Mouse (Mus musculus) liver, embryonic 16.5 days (tissue): ENCODE measurements around the gene Kcnk10. TPM values are rescaled to one million over a fixed set of nuclear protein-coding genes. Genes with fewer than 3 reads are reported as not detected.

Experiments used
- ATAC-seq: fragments of 200-750 bp; cut with Nextera tagmentation; 2 replicates; pipeline ENCODE4 v1.8.0; 2017; ENCODE audit warnings: low read depth, mild to moderate bottlenecking, moderate number of reproducible peaks, moderate library complexity
- H3K27ac ChIP-seq: fragments of 300-500 bp; sonication (generic); 2 replicates; pipeline ENCODE4 v1.5.1; 2014; ENCODE audit warnings: mild to moderate bottlenecking, low read length
- H3K27me3 ChIP-seq: fragments of 300-500 bp; sonication (generic); 2 replicates; pipeline ENCODE4 v1.6.1; 2014; ENCODE audit warnings: low read depth, low read length, mixed read lengths; ENCODE audit not compliant: control insufficient read depth, insufficient read depth
- H3K36me3 ChIP-seq: fragments of 300-500 bp; sonication (generic); 2 replicates; pipeline ENCODE4 v1.6.1; 2014; ENCODE audit warnings: mild to moderate bottlenecking; ENCODE audit not compliant: control insufficient read depth, insufficient read depth
- H3K4me1 ChIP-seq: fragments of 300-500 bp; sonication (generic); 2 replicates; pipeline ENCODE4 v1.6.1; 2014; ENCODE audit warnings: low read depth, low read length, mixed read lengths; ENCODE audit not compliant: control insufficient read depth
- H3K4me2 ChIP-seq: fragments of 300-500 bp; sonication (generic); 2 replicates; pipeline ENCODE4 v1.6.1; 2014; ENCODE audit warnings: low read depth, low read length, mixed read lengths
- H3K4me3 ChIP-seq: fragments of 300-500 bp; sonication (generic); 2 replicates; pipeline ENCODE4 v1.5.1; 2014; ENCODE audit warnings: low read depth, mild to moderate bottlenecking, low read length
- H3K9ac ChIP-seq: fragments of 300-500 bp; sonication (generic); 2 replicates; pipeline ENCODE4 v1.6.1; 2014; ENCODE audit warnings: low read depth, low read length
- H3K9me3 ChIP-seq: fragments of 300-500 bp; sonication (generic); replicated peaks from 2 replicates; pipeline ENCODE4 v1.6.1; 2016; ENCODE audit warnings: low read length; ENCODE audit not compliant: control insufficient read depth
- WGBS: fragments of 180-500 bp; shearing (Covaris S2); extraction: QIAGEN DNeasy Blood & Tissue Kit; methylation state at CpG from one replicate; pipeline ENCODE4 v1.1.7; 2014; ENCODE audit not compliant: insufficient replicate concordance; 5-methylcytosine and 5-hydroxymethylcytosine counted together
- polyA plus RNA-seq: library from polyadenylated mRNA; unstranded; fragments of >200 nt; fragmentation: Nextera tagmentation; extraction: Ambion mirVana; gene quantifications from 2 replicates; pipeline ENCODE4 v1.2.1, GENCODE M21; 2015

Gene Kcnk10
- polyA plus RNA-seq, 1 experiment from 2014 or later: not detected

DNA sequence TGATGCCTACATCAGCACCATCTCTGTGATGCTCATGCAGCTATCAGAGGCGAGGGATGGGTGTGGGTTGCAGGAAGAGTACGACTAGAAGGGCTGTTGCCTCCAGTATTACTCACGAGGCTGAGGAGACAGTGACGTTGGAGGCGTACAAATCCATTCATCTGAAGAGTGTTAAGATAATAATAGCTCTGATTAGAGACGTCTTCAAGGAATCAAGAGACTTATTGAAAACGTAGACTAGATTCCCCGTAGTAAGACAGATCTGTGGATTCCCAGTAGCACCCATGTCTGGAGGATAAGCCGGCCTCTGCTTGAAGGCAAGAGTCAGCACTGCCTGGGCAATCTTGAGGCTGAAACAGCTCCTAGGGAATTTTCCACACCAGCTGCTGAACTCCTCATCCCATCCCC is 42.6 kb downstream of the Kcnk10 start:
- Histone ChIP-seq H3K9ac (no peak overlapping the region), H3K4me3 (no peak overlapping the region), H3K4me2 (no peak overlapping the region), H3K4me1 (no peaks in the 10 kb centered on the region), H3K27ac (no peak overlapping the region), H3K36me3 (no peaks in the 10 kb centered on the region), H3K9me3 (no peaks in the 10 kb centered on the region), H3K27me3 (no peaks in the 10 kb centered on the region)
- no peak for ATAC-seq
- 65% methylated on average over 9 of the region's 9 CpGs for WGBS

DNA sequence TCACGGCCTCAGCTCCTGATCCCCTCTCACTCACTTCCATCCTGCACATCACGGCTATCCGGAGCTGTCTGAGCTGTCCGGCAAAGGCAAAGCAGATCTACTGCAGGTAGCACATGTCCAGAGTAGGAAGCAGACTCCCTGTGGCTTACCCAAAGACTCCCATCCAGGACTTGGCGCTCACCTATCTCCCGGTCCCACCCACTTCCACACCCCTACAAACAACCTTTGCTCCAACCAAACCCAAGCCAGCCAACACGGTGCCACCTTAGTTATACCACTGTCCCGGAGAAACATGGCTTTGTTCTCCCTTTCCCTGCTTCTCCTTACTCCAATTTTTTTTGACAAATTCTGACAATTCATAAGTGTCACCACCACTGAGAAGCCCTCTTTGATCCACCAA is 49.5 kb downstream of the Kcnk10 start:
- no peak for ATAC-seq
- H3K36me3 ChIP-seq: no peaks in the 10 kb centered on the region
- no peak overlapping the region for H3K9ac ChIP-seq
- H3K4me1 ChIP-seq: no peaks in the 10 kb centered on the region
- H3K27ac ChIP-seq: no peak overlapping the region
- H3K4me2 ChIP-seq: no peak overlapping the region
- H3K27me3 ChIP-seq: no peaks in the 10 kb centered on the region
- no peak overlapping the region for H3K4me3 ChIP-seq
- 70% methylated on average over 8 of the region's 8 CpGs for WGBS
- H3K9me3 ChIP-seq: no peaks in the 10 kb centered on the region

DNA sequence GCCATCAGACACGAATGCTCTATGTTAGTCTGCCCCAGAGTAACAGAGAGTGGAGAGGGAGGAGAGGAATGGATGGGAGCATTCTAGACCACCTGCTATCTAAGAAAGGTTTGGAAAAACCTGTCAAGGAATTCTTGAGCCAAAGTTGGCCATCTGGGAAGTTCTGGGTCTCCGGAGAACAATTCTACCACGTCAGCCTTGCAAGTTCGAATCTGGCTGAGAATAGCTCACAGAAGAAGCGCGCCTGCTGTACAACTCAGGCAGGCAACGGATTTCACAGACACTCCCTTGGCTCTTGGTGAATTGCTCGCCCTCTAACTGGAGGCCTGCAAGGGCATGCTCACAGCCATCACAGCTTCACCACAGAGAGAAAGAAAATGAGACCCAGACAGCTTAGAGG is 52.7 kb downstream of the Kcnk10 start:
- no peaks in the 10 kb centered on the region for H3K4me1 ChIP-seq
- no peaks in the 10 kb centered on the region for H3K27me3 ChIP-seq
- no peak overlapping the region for H3K4me3 ChIP-seq
- no peaks in the 10 kb centered on the region for H3K9me3 ChIP-seq
- WGBS: 67% methylated on average over 8 of the region's 8 CpGs
- H3K36me3 ChIP-seq: no peaks in the 10 kb centered on the region
- no peak overlapping the region for H3K4me2 ChIP-seq
- no peak for ATAC-seq
- H3K9ac ChIP-seq: no peak overlapping the region
- H3K27ac ChIP-seq: no peak overlapping the region

DNA sequence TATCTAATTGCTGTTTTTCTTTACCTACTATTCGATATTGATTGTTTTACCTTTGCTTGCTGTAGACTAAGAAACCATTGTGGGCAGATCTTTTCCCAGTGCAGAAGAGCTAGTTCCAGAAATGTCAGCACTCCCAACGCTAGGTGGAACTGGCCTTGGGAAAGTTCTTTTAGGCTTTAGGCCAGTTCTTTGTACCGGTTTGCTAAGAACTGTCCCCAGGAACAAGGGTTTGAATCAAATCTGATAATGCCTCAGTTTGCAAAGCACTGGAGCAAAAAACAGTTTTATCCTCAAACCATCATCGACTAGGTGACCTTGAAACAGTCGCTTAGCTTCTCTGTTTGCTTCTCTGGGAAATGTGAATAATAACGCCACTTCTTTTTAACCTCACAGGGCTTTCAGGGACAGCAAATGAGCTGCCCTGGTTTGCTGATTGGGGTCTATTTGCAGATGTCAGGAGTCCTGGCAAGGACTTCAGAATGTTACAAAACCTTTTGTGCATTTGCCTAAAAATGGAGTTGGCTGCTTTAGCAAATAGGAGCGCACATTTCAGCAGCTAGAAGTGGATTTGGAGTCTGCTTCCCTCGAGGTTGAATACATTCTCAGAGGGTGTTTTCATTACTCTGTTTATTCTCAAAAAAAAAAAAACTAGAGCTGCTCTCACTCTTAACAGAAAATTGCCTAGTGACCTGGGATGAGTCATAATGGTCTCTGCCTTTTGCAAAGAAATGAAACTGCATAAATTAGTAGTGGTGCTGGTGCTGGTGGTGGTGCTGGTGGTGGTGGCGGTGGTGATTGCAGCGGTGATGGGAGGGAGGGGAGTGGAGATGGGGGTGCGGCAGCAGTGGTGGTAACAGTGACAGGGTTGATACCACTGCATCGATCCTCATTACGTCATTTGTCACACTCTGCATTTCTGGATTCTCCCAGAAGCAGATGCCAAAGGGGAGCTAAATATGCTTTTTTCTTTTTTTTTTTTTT is 53.5 kb downstream of the Kcnk10 start:
- no peak for ATAC-seq
- no peaks in the 10 kb centered on the region for H3K4me1 ChIP-seq
- H3K27ac ChIP-seq: no peak overlapping the region
- H3K4me3 ChIP-seq: no peak overlapping the region
- H3K4me2 ChIP-seq: no peak overlapping the region
- H3K9ac ChIP-seq: no peak overlapping the region
- H3K27me3 ChIP-seq: no peaks in the 10 kb centered on the region
- 59% methylated on average over 13 of the region's 13 CpGs for WGBS
- no peaks in the 10 kb centered on the region for H3K9me3 ChIP-seq
- no peaks in the 10 kb centered on the region for H3K36me3 ChIP-seq

DNA sequence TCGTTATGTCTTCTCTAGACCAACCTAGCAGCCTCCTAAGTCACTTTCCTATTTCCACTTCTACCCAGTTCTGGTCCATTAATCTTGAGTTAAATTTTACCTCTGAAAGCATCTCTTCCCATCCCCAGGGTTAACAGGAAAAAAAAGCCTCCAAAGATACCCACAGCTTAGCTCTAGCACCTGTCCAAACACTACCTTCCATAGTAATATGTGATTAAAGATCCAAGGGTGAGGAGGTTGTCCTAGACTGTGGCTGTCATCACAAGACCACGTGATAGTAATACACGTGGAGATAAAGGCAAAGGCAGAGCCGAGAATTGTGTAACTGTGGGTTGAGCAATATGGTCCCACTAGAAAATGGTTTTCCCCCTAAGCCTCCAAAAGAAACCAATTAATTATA is 56.8 kb downstream of the Kcnk10 start:
- no peak overlapping the region for H3K27ac ChIP-seq
- H3K9me3 ChIP-seq: no peaks in the 10 kb centered on the region
- H3K4me1 ChIP-seq: no peaks in the 10 kb centered on the region
- H3K9ac ChIP-seq: no peak overlapping the region
- no peaks in the 10 kb centered on the region for H3K36me3 ChIP-seq
- ATAC-seq: no peak
- 42% methylated on average over 4 of the region's 4 CpGs for WGBS
- H3K4me2 ChIP-seq: no peak overlapping the region
- no peaks in the 10 kb centered on the region for H3K27me3 ChIP-seq
- H3K4me3 ChIP-seq: no peak overlapping the region

DNA sequence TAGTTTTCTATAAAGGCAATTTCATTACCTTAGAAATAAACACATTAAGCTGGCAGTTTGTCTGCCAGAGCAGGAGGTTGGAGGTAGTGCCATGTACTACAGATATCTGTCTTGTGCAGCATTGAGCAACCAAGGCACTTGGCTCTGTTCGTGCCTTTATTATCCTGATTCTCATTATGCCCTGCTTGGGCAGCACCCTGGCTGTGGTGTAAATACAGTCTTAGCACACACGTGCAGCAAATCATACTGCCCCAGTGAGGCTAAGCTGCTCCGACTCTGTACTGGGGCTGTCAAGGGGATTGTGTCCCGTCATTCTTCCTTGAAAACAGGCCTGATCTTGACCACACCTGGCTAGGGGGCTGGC is 57.6 kb downstream of the Kcnk10 start:
- no peak overlapping the region for H3K9ac ChIP-seq
- H3K4me1 ChIP-seq: no peaks in the 10 kb centered on the region
- WGBS: 61% methylated on average over 4 of the region's 4 CpGs
- H3K27ac ChIP-seq: no peak overlapping the region
- H3K9me3 ChIP-seq: no peaks in the 10 kb centered on the region
- H3K27me3 ChIP-seq: no peaks in the 10 kb centered on the region
- no peaks in the 10 kb centered on the region for H3K36me3 ChIP-seq
- no peak overlapping the region for H3K4me3 ChIP-seq
- H3K4me2 ChIP-seq: no peak overlapping the region
- ATAC-seq: no peak

DNA sequence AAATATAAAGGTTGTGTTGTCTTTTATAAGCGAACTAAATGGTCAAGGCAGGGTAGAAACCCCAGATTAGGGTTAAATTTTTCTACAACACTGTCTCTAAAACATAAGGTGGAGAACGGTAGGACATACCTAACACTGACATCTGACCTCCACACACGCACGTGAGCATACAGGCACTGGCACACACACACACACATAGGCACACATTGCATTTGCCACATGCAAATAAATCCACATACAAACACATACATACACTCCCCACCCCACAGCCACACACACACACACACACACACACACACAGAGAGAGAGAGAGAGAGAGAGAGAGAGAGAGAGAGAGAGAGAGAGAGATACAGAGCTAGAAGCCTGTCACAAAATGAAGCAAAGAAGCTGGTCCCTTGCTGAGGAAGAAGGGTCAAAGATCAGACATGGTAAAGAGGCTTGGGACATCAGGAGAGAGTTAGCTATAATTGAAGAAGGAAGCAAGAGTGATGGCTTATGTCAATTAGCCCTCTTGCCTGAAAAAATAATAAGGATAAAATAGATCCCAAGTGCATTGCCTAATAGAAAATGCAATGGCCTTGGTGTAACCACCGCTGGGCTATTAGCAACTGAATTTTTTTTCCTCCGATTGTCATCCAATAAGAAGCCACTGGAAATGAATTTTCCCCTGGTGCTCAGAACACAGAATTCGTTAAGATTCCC is 58.1 kb downstream of the Kcnk10 start:
- Histone ChIP-seq H3K4me2 (no peak overlapping the region), H3K4me1 (no peaks in the 10 kb centered on the region), H3K27me3 (no peaks in the 10 kb centered on the region), H3K4me3 (no peak overlapping the region), H3K27ac (no peak overlapping the region), H3K9ac (no peak overlapping the region), H3K9me3 (no peaks in the 10 kb centered on the region), H3K36me3 (no peaks in the 10 kb centered on the region)
- no peak for ATAC-seq
- 61% methylated on average over 7 of the region's 7 CpGs for WGBS

DNA sequence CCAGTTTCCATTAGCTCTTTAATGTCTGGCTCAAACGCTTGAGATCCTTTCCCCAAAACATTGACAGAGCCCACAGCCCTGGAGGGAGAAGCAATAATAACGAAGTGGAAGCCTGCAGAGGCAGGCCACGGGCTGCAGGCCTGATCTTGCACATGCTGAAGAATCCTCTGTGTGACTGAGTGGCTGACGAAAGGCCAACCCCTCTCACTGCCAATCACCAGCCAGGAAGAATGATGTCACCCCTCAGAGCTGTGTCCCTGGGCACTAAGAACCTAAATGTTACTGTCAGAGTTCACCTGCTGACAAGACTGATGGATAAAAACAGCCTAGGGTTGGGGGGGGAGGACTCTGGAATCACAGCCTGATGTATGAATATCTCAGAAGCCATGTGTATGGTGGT is 72.5 kb downstream of the Kcnk10 start:
- Histone ChIP-seq H3K4me1 (no peaks in the 10 kb centered on the region; the same call in 1 of the 2 replicates), H3K27me3 (no peaks in the 10 kb centered on the region), H3K9me3 (no peaks in the 10 kb centered on the region), H3K4me3 (no peak overlapping the region), H3K36me3 (no peaks in the 10 kb centered on the region), H3K9ac (no peak overlapping the region), H3K4me2 (no peak overlapping the region), H3K27ac (no peak overlapping the region)
- ATAC-seq: no peak
- 52% methylated on average over 4 of the region's 4 CpGs for WGBS
